Mouse (Mus musculus): Measurements from ENCODE around the gene Tmppe. TPM values are rescaled to one million over a fixed set of nuclear protein-coding genes. Genes with fewer than 3 reads are reported as not detected.

The Tmppe gene
- total RNA-seq (2023) = 10 to 100 TPM; 12.4 to 15.4 TPM

DNA sequence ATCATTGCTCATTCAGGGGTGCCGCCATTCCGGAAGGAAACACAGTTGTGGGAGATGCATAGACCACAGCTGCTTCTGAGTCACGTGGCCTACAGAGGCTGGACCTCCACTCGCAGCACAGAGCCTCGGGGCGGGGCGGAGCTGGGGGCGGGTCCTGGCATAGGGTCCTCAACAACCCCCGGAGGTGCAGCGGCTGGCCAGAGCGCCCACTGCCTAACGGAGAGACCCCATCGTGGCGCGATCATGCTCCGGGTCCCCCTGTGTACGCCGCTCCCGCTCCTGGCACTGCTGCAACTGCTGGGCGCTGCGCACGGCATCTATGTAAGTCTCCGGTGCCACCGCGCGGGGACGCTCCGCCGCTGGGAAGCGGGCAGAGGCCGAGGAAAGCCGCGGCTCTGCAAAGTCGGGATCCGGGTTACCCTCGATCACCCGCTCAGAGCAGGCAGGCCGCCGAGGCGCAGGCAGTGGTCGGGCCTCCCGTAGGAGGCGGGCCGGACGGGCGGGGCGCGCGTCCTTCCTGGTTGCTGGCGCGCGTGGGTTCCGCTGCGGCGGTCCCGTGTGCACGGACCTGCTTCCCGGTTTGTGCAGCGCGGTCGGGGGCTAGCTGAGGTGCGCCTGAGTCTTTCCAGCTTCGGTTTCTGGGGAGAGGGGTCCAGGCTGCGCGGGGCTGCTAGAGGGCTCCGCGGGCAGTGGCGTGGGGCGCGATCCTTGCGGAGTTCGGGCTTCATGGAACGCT, at the start of gene Tmppe, which contains the start of gene Glb1:
Tmppe (plus strand) TSS at position 157 of the 736 bp plus-strand sequence.
Glb1 (plus strand) TSS at position 128 of the 736 bp plus-strand sequence.

DNA sequence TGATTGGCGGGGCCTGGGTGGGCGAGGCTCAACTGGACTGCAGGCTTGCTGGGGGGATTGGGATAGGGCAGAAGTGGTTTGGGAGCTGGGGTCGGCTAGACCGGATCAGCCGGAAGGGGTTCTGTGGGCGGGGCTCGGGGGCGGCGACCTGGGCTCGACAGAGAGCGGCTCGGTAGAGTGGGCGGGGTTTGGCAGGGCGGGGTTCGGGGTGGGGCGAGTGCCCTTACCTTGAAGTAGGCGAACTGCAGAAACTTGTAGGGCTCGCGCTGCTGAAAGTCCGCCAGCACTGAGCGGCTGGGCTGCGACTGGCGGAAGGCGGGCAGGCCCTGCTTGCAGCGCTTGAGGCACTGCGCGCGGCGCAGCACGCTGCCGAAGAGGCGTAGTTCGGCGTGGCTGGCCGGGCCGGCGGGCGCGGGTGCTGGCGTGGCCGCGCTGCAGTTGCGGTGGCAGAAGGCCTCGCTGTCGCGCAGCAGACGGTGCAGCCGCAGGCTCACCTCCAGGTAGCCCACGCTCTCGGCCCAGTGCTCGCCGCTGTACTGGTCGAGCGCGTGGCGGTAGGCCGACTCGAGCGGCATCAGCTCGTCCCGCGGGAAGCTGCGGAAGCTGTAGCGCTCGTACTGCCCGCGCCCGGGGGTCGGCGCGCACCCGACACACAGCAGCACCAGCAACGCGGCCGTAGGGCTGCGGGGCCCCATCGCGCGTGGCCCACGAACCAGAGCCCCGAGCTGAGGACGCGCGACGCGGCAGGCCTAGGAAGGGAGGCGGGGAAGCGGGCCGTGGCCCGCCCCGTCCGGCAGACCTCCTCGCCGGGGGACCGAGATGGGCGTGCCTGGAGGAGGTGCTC, 10.8 kb upstream of the Tmppe start, which contains the start of gene Crtap:
Crtap (minus strand) TSS at position 771 of the 844 bp plus-strand sequence.

Other genes starting within 250 kb of the Tmppe start
- 1 to 10 TPM in 1 of 2 experiments, not detected in 1; 1.5 TPM for gene Bcl2a1c, start 71.0 kb upstream of the Tmppe start, total RNA-seq (2023)
- 10 to 100 TPM in 1 of 2 experiments, 1 to 10 TPM in 1; 8.6 to 11.3 TPM for gene Crtap, start 10.4 kb upstream of the Tmppe start, total RNA-seq (2023)
- gene Glb1, start within 50 bp of the Tmppe start, total RNA-seq (2023) = 10 to 100 TPM; 24.3 to 26.6 TPM
- not detected for gene Ccr4, start 103.8 kb downstream of the Tmppe start, total RNA-seq (2023)
- not detected for gene C130032M10Rik, start 114.6 kb downstream of the Tmppe start, total RNA-seq (2023)
- not detected for gene Trim71, start 163.3 kb downstream of the Tmppe start, total RNA-seq (2023)
- gene Cnot10, start 239.1 kb downstream of the Tmppe start, total RNA-seq (2023) = 10 to 100 TPM; 73.3 to 73.8 TPM